Mouse (Mus musculus): ENCODE data around the gene Mettl25. TPM values are rescaled to one million over a fixed set of nuclear protein-coding genes. Genes with fewer than 3 reads are reported as not detected.

The Mettl25 gene
- total RNA-seq, 2 experiments from 2014 or later, result 7.0 to 11.2 TPM

DNA sequence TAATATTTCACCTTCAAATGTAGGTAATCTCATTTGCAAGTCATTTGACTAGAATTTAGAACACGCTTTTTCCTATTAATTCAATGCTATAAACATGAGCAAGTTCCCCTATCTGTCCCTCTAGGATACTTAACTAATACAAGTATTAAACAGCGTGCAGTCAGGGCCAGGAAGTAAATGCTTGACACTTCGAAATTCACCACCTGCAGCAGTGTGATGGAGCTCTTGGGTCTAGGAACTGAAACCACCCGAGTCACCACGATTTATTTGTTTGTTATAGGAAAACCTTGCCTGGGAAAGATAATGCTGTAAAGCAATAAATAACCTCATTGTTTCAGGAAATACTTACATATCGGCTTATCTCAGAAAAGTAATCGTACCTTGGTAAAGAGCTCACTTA, 81.1 kb downstream of the Mettl25 start:
- intact Hi-C loops (cut with DNase I), result no loop called here

DNA sequence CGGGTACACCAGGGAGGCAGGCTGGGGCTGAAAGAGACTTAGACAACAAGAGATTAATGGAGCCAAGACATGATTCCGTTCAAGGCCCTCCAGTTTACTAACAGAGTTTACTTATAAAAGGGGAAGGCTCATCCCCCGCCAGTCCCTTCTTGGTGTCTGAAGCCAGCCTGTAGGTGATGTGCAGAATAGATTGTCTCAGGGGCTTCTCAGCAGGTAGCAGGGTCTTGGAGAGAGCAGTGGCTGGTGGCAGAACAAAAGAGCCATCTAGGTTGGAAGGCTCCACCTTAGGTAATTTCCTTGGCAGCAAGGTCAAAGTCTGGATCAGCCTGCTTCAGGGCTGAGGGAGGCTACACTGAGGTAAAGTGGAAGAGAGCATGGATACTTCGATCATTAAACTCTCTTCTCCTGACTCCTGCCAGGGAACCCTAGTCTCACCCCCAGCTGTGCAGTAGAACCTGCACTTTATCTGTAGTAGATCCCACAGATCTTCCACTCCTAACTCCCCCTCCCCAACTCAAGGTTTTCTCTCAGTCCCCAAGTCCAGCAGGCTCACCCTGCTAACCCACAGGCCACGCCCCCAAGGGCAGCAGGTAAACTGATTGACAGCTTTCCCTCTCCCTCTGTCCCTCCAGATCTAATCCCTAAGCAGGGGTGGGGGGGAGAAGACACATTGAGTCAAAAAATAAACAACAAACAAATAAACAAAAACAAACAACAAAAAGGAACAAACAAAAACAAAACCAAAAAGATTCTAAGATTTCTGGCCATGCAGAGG, 87.2 kb downstream of the Mettl25 start:
- DNase-seq, result no peak
- intact Hi-C loops (cut with DNase I), result no loop called here

More for the DNA sequence above, 81.1 kb downstream of the Mettl25 start:
- DNase-seq, result no peak

DNA sequence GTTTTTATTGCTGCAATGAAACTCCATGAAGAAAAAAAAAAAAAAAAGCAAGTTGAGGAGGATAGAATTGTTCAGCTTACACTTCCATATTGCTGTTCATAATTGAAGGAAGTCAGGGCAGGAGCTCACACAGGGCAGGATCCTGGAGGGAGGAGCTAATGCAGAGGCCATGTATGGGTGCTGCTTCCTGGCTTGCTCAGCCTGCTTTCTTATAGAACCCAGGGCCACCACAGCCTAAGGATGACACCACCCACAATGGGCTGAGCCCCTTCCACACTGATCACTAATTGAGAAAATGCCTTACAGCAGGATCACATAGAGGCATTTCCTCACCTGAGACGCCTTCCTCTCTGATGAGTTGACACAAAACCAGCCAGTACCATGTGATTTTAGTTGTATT, 95.2 kb downstream of the Mettl25 start:
- DNase-seq, result no peak
- intact Hi-C loops (cut with DNase I), result no loop called here

DNA sequence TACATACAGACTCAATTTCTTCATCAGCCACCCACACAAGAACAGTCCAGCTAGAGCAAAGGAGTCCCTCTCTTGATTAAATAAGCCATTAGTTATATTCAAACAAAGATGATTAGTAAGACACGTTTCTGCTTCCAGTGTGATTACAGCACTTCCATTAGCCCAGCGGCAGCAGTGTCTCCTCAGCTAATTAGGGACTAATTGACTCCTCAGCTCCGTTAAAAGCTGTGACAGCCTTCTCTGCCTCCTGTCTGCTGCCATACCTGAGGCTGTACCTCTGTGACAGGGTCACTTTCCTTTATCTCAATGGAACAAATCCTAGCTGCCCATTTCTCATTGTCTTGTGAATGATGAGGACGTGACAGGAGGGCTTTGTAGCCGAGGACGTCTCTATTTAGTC, 99.4 kb downstream of the Mettl25 start:
- intact Hi-C loops (cut with DNase I), result no loop called here
- no peak for DNase-seq

DNA sequence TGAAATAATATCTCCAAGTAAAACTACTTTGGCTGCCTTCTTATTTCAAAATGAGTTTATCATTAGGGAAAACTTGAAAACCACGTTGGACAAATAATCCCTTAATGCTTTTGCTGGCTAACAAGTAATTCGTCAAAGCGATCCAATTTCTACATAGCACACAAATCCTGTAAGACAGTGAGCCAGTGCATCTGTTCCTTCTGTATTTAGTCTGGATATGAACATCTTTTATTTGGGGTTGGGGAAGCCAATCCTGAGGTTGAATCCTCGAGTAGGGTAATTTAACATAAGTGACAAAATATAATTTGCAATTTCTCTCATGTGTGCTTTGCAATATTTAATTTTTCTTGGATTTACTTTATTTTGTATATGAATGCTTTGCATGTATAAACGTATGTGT, 102.2 kb downstream of the Mettl25 start:
- no peak for DNase-seq
- intact Hi-C loops (cut with DNase I), result no loop called here

DNA sequence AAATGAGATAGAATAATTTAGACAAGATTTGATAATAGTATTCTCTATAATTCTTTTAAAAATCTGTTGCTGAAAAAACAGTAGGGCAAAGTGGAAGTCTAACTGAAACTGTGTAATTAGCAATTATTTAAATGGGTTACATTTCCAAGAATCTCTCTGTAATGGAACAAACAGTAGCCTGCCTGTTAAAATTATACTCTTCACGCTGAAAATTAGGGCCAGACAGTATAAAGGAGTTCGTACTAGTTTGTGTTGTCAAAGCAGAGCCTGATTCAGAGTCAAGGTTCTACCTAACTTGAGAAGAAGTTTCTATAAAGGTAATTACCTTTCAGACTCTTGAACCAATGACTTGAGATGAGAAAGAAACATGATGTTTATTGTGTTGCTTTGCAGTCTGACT, 113.4 kb downstream of the Mettl25 start:
- DNase-seq, result no peak
- intact Hi-C loops (cut with DNase I), result no loop called here

DNA sequence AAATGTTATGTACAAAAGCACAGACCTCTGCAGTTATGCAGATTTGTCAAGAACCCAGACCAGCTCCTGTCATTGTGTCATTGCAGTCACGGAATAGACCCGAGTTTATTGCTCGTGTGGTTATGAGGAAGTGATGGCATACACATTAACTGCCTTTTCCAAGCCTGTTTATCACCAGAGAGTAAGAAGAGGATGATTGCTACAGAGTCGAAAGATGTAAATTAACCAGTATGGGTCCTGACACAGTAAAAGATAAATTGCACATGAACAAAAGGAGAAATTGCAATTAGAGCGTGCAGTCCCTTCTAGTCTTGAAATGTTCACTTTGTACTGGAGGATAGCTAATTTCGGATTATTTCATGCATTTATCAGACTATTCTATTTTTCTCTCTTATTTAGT, 113.8 kb downstream of the Mettl25 start:
- no peak for DNase-seq
- intact Hi-C loops (cut with DNase I), result no loop called here

DNA sequence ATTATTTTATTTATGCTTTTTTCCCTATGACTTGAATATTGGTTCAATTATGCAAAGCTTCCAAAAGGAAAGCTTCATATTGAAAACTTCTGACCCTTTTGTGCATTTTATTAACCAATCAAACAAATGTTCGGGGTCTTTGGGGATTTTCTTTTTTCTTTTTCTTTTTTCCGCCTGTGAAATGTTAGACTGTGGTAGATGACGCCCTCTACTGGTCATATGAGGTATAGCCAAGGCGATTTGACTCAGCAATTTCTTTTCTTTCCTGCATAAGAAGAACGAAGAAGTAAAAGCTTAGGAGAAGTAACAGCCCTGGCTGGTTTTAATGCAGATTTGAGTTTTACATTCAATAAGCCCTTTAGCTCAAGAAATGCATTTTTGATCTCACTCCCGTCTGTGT, 126.3 kb downstream of the Mettl25 start:
- intact Hi-C loops (cut with DNase I), result loop anchor here (5.0 kb wide), 1 partner anchor 143 kb away; the partner anchor contains the start of gene Tmtc2
- DNase-seq, result peak; percentile 8

DNA sequence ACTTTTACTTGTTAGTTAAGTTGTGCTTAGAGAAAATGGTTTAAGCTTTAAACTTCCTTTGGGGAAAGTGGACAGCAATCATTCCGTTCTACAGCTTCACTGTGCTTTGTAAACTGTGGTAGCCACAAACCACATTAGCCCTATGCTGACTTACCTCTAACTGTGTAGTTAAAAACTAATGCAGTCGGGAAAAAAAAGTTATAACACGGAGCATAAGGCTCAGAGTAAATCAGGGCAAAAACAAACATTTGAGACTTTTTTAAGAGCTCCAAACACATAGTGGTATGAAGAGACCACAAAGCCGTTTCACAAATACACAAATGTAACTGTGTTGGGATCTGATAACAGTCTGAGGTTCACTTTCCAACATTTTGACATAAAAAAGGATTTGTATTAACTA, 126.8 kb downstream of the Mettl25 start:
- intact Hi-C loops (cut with DNase I), result loop anchor here (5.0 kb wide), 1 partner anchor 142 kb away; the partner anchor contains the start of gene Tmtc2
- DNase-seq, result no peak

DNA sequence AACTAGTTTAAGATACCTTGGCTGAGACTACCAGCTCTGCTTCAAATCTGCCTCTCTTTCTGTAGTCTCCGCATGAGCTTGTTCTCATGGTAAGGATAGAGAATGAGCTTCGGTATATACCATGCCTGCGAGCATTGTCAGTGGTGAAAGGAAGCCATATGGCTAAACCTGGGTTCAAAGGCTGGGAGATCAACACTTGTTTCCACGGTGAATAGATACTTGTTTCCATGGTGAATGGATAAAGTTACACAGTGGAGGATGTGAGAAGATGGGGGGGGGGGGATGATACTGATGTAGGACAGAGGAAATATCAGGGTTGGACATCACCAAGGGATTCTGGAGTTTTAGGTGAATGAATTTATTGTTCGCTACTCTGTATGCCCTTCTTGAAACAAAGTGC, 128.0 kb downstream of the Mettl25 start:
- no peak for DNase-seq
- intact Hi-C loops (cut with DNase I), result loop anchor here (5.0 kb wide), 1 partner anchor 141 kb away; the partner anchor contains the start of gene Tmtc2

Other genes starting within 250 kb of the Mettl25 start
- gene Ccdc59, start 313 bp downstream of the Mettl25 start, total RNA-seq (2021), result 10 to 100 TPM; 19.2 to 21.0 TPM

All from left cerebral cortex, postnatal 4 days (tissue).